Mouse (Mus musculus) bone marrow, adult 2 months (tissue): Measurements from ENCODE around the gene Cdc14b.

Source experiments
- CTCF ChIP-seq: fragments of 200-500 bp; IDR thresholded peaks from 2 replicates; pipeline ENCODE4 v1.5.1; 2011; ENCODE audit warnings: low read length, control low read depth; ENCODE audit not compliant: control insufficient read depth, insufficient read depth
- POLR2A ChIP-seq: fragments of 200-500 bp; IDR thresholded peaks from 2 replicates; pipeline ENCODE4 v1.6.1; 2011; ENCODE audit warnings: low read depth, mild to moderate bottlenecking, control low read depth, low read length, borderline replicate concordance; ENCODE audit not compliant: control insufficient read depth

DNA sequence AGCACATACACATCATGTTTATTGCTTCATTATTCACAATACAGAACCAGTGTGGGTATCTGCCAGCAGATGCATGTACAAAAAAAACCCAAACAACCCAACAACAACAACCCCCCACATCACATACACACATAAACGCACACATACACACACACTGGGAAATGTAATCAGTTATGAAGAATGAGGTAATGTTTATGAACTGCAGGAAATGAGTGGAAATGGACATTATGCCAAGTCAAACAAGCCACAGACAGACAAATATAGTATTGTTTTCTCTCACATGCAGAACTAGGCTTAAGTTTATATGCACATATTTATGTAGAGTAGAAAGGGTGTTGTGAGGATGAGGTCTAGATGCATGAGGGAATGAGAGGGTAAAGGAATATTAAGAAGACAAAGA, 36.2 kb upstream of the Cdc14b start:
- TF ChIP-seq CTCF, result no peak
- TF ChIP-seq POLR2A, result no peak
